Mouse (Mus musculus) small intestine, adult 2 months (tissue): Measurements from ENCODE around the gene Kif5a.

Experiments
- CTCF ChIP-seq: fragments of 200-500 bp; IDR thresholded peaks from 2 replicates; pipeline ENCODE4 v1.5.1; 2012; ENCODE audit warnings: low read depth, mild to moderate bottlenecking, control low read depth, inconsistent platforms, low read length, moderate library complexity, mixed read lengths; ENCODE audit not compliant: insufficient replicate concordance, insufficient read length; ENCODE audit errors: extremely low read depth
- POLR2A ChIP-seq: fragments of 200-500 bp; IDR thresholded peaks from 2 replicates; pipeline ENCODE4 v1.6.1; 2012; ENCODE audit warnings: low read depth, mild to moderate bottlenecking, control low read depth, inconsistent platforms, low read length, moderate library complexity

- TF ChIP-seq CTCF: no peak
- no peak for TF ChIP-seq POLR2A
Measured at GRCm38 (mm10) chr10:127264336-127264735, 1.2 kb upstream of the Kif5a start.
